9 mouse cellular contexts compared by ENCODE assay signal in the genomic region with DNA sequence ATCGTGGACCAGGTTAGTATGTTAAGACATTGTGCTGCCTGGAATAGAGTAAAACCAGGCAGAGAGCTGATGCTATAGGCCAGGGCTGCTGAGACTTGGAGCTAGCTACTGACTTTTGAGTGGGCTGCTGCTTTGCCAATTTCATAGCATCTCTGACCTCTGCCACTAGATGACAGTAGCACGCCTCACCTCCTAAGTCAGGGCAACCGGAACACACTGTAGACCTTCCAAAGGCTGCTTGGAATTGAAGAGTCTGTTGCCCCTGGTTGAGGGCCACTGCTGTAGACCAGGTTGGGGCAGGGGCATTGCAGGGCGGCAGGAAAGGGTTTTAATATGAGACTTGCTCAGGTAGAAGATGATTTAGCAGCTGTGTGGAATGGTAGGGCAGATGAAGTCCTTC. TPM values are rescaled to one million over a fixed set of nuclear protein-coding genes. Genes with fewer than 3 reads are reported as not detected.
DNase-seq lines count a peak whose midpoint lies in the region; ATAC-seq and TF ChIP-seq lines count a peak whose summit lies in the region.
"Had no signal": no experiment of that assay in that cellular context is flagged by ENCODE, and none has a peak within 500 bp of the region (broad histone marks: within the 10 kb centered on the region; RNA-seq: fewer than 3 reads in every experiment).

No protein-coding gene starts in this region.

- H3K9me3 ChIP-seq in ES-Bruce4 (replicated peaks; ENCODE audit: control insufficient read depth, insufficient read depth, low read length, poor library complexity, severe bottlenecking) = no peaks in the 10 kb centered on the region
- no peaks in the 10 kb centered on the region for H3K9me3 ChIP-seq in midbrain, embryonic 15.5 days
- H3K9me3 ChIP-seq: stomach, embryonic 15.5 days had no signal

- no peaks in the 10 kb centered on the region; the same call in 1 of the 2 replicates for H3K4me1 ChIP-seq in kidney, adult 2 months (ENCODE audit: control insufficient read depth, insufficient read depth, low read length)
- no peaks in the 10 kb centered on the region for H3K4me1 ChIP-seq in ES-Bruce4 (ENCODE audit: control insufficient read depth, insufficient read depth, low read length)
- H3K4me1 ChIP-seq in bone marrow, adult 2 months (ENCODE audit: control insufficient read depth, insufficient read depth, low read length) = no peaks in the 10 kb centered on the region
- H3K4me1 ChIP-seq in midbrain, embryonic 15.5 days = no peaks in the 10 kb centered on the region
- H3K4me1 ChIP-seq: stomach, embryonic 15.5 days had no signal

- H3K36me3 ChIP-seq in kidney, adult 2 months (ENCODE audit: control insufficient read depth, insufficient read depth, low read length) = peaks cover under 1% of the 10 kb centered on the region; the same call in 1 of the 2 replicates
- peaks cover 18% of the 10 kb centered on the region for H3K36me3 ChIP-seq in ES-Bruce4 (ENCODE audit: control insufficient read depth, insufficient read depth, low read length, poor library complexity, severe bottlenecking)
- peaks cover 17% of the 10 kb centered on the region for H3K36me3 ChIP-seq in midbrain, embryonic 15.5 days (replicated peaks)

- TF ChIP-seq EP300 in ES-Bruce4 (IDR thresholded peaks at IDR 0.05; ENCODE audit: insufficient read depth, low read depth, low read length) = no peak

- intact Hi-C loops in left cerebral cortex, postnatal 36 days (cut with DNase I) = no loop called here
- intact Hi-C loops in left cerebral cortex, postnatal 14 days (cut with DNase I) = no loop called here

- peak; percentile 17 for DNase-seq in kidney, adult 2 months
- DNase-seq in kidney, adult 18-20 months = no peak
- no peak for DNase-seq in left cerebral cortex, postnatal 36 days (ENCODE audit: low spot score in 2 of 2)
- no peak for DNase-seq in left cerebral cortex, postnatal 14 days (ENCODE audit: low spot score in 2 of 2)
- DNase-seq in kidney, adult 11 months = no peak

- TF ChIP-seq POLR2A in kidney, adult 2 months (IDR thresholded peaks at IDR 0.05; ENCODE audit: low read depth, low read length) = no peak
- TF ChIP-seq POLR2A in ES-Bruce4 (IDR thresholded peaks at IDR 0.05; ENCODE audit: insufficient read depth, low read length) = no peak
- TF ChIP-seq POLR2A in bone marrow, adult 2 months (IDR thresholded peaks at IDR 0.05; ENCODE audit: borderline replicate concordance, control insufficient read depth, low read depth, low read length) = no peak

- peak; percentile 68 for TF ChIP-seq CTCF in kidney, adult 2 months (conservative IDR thresholded peaks at IDR 0.05; ENCODE audit: insufficient read depth, insufficient read length, low read depth, low read length)
- TF ChIP-seq CTCF in ES-Bruce4 (IDR thresholded peaks at IDR 0.05; ENCODE audit: low read depth, low read length) = peak; percentile 56
- peak; percentile 42; the same call in 1 of the 2 replicates for TF ChIP-seq CTCF in bone marrow, adult 2 months (IDR thresholded peaks at IDR 0.05; ENCODE audit: control insufficient read depth, insufficient read depth, low read length)

- peak; percentile 50; the same call in 1 of the 2 replicates for ATAC-seq in midbrain, embryonic 15.5 days (replicated peaks)

- no peak overlapping the region for H3K4me3 ChIP-seq in kidney, adult 2 months (ENCODE audit: insufficient read depth, low read depth, low read length)
- no peak overlapping the region for H3K4me3 ChIP-seq in ES-Bruce4 (ENCODE audit: low read depth, low read length)
- H3K4me3 ChIP-seq in bone marrow, adult 2 months (replicated peaks; ENCODE audit: control insufficient read depth, low read depth, low read length) = no peak overlapping the region
- H3K4me3 ChIP-seq in midbrain, embryonic 15.5 days = no peak overlapping the region
- H3K4me3 ChIP-seq: stomach, embryonic 15.5 days had no signal

- no peak overlapping the region for H3K4me2 ChIP-seq in midbrain, embryonic 15.5 days
- H3K4me2 ChIP-seq: stomach, embryonic 15.5 days had no signal

- H3K27ac ChIP-seq in kidney, adult 2 months (ENCODE audit: insufficient read depth, low read depth, low read length) = no peak overlapping the region
- no peak overlapping the region for H3K27ac ChIP-seq in ES-Bruce4 (ENCODE audit: insufficient read depth, low read length)
- H3K27ac ChIP-seq in bone marrow, adult 2 months (ENCODE audit: control insufficient read depth, insufficient read depth, low read depth, low read length, poor library complexity) = no peak overlapping the region
- H3K27ac ChIP-seq in midbrain, embryonic 15.5 days = no peak overlapping the region
- H3K27ac ChIP-seq: stomach, embryonic 15.5 days had no signal

- WGBS in kidney, adult 2 months = 86% methylated on average over 4 of the region's 4 CpGs
- WGBS in bone marrow, adult 2 months = 84% methylated on average over 4 of the region's 4 CpGs
- WGBS in midbrain, embryonic 15.5 days = 88% methylated on average over 4 of the region's 4 CpGs

- H3K27me3 ChIP-seq in kidney, adult 2 months (replicated peaks; ENCODE audit: control insufficient read depth, insufficient read depth, low read length) = no peaks in the 10 kb centered on the region
- no peaks in the 10 kb centered on the region for H3K27me3 ChIP-seq in ES-Bruce4 (ENCODE audit: control insufficient read depth, insufficient read depth, low read length, poor library complexity, severe bottlenecking)
- no peaks in the 10 kb centered on the region for H3K27me3 ChIP-seq in midbrain, embryonic 15.5 days (replicated peaks)
- H3K27me3 ChIP-seq: stomach, embryonic 15.5 days had no signal

- no peak overlapping the region for H3K9ac ChIP-seq in ES-Bruce4 (ENCODE audit: low read depth, poor library complexity, severe bottlenecking)
- H3K9ac ChIP-seq in midbrain, embryonic 15.5 days = no peak overlapping the region
- H3K9ac ChIP-seq: stomach, embryonic 15.5 days had no signal

RNA-seq across cellular contexts. Expression of a gene that starts 47.5 kb away (rescaled TPM):
- 6.6 and 7.0 TPM in 2 replicates for polyA plus RNA-seq in kidney, adult 2 months (2012; rRNA removed)
- 22.8 and 24.1 TPM in 2 replicates for polyA plus RNA-seq in ES-Bruce4 (2011; ENCODE audit: insufficient read depth, insufficient read length, low read depth, missing spikeins)
- 2.7 and 4.9 TPM in 2 replicates for polyA plus RNA-seq in bone marrow, adult 2 months (2011; ENCODE audit: insufficient read depth, insufficient read length, low replicate concordance, missing spikeins)
- 24.7 and 25.4 TPM in 2 replicates for polyA plus RNA-seq in midbrain, embryonic 15.5 days (2015; fragmentation: Nextera tagmentation; extraction: Ambion mirVana)
- total RNA-seq in left cerebral cortex, postnatal 36 days (2021) = 1 to 10 TPM; 8.9 to 9.0 TPM
- 10 to 100 TPM; 14.5 to 14.6 TPM for total RNA-seq in left cerebral cortex, postnatal 14 days (2021)
